Mouse (Mus musculus) erythroblast, embryonic 14.5 days (primary cell): ENCODE data around the gene Jmjd7. TPM values are rescaled to one million over a fixed set of nuclear protein-coding genes. Genes with fewer than 3 reads are reported as not detected.

Experiments
- H3K27me3 ChIP-seq: 2 replicates; pipeline ENCODE4 v1.6.1; 2012; ENCODE audit warnings: inconsistent platforms; ENCODE audit not compliant: control insufficient read depth
- H3K36me3 ChIP-seq: 2 replicates; pipeline ENCODE4 v1.6.1; 2012; ENCODE audit warnings: mild to moderate bottlenecking, inconsistent platforms; ENCODE audit not compliant: control insufficient read depth
- H3K4me1 ChIP-seq: 2 replicates; pipeline ENCODE4 v1.6.1; 2012; ENCODE audit warnings: inconsistent platforms; ENCODE audit not compliant: control insufficient read depth
- H3K4me3 ChIP-seq: replicated peaks from 2 replicates; pipeline ENCODE3; 2012; ENCODE audit warnings: moderate library complexity, mild to moderate bottlenecking, inconsistent platforms
- H3K9me3 ChIP-seq: 2 replicates; pipeline ENCODE4 v1.6.1; 2012; ENCODE audit warnings: low read length, inconsistent platforms, mixed read lengths; ENCODE audit not compliant: control insufficient read depth
- GATA1 ChIP-seq: IDR thresholded peaks from 2 replicates; pipeline ENCODE4 v1.6.1; 2012; ENCODE audit warnings: low read length, inconsistent platforms, mixed read lengths
- TAL1 ChIP-seq: IDR thresholded peaks from 3 replicates; pipeline ENCODE4 v1.6.1; 2012; ENCODE audit warnings: low read length, inconsistent platforms, mixed read lengths
- polyA plus RNA-seq: library from polyadenylated mRNA; stranded (reverse); fragments of >175 nt; gene quantifications from 2 replicates; pipeline ENCODE4 v1.2.3, GENCODE M21; 2012

Gene Jmjd7
- polyA plus RNA-seq, 1 experiment, result 0.82 TPM

DNA sequence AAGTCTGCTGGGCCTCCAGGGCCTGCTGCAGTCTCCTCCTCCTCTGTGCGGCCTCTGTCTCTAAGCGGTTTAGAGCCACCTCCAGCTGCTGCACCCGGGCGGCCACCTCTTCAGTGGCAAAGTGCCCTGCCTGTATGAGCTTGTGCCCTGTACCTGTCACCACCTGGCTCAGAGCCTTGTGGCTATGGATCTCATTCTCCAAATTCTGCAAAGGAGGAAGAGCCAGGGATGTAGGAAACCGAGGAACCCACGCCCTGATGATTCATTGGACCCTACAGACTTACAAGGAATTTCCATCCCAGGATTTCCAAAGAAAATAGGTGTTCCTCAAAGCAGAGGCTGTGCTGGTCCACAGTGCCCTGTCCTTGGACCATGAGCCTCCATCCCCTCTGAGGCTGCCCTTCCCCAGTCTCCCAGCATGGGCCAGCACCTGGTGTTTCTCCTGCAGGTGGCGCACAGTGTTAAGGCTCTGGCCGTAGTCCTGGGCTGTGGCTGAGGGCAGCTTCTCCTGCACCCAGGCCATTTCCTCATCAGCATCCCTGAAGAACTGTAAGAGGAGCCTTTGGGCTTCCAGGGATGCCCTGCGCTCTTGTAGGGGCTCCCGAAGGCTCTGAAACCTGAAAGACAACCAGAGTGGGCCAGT, 22.5 kb downstream of the Jmjd7 start:
- Histone ChIP-seq H3K36me3 (no peaks in the 10 kb centered on the region), H3K4me3 (no peak overlapping the region), H3K27me3 (no peaks in the 10 kb centered on the region), H3K4me1 (peaks cover under 1% of the 10 kb centered on the region; the same call in 1 of the 2 replicates), H3K9me3 (no peaks in the 10 kb centered on the region)
- TF ChIP-seq TAL1 (no peak), GATA1 (no peak)

DNA sequence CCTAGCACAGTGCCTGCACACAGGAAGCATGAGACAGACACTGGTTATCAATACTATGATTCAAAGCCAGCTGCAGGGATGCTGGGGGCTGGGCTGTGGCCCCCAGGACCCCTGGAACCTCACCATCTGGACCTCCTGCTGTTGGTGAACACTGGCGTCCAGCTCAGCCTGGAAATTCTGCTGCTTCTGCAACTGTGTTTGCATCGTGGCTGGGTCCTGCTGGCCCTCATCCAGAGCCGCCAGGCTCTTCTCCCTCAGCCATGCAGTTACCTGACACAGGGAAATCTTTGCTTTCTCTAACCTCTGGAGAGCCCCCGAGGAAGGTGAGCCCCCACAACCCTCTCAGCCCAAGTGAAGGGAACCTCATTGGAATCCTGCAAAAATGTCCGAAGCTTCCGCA, 24.1 kb downstream of the Jmjd7 start:
- TF ChIP-seq TAL1 (no peak), GATA1 (no peak)
- Histone ChIP-seq H3K27me3 (no peaks in the 10 kb centered on the region), H3K4me3 (no peak overlapping the region), H3K4me1 (no peaks in the 10 kb centered on the region), H3K36me3 (no peaks in the 10 kb centered on the region), H3K9me3 (no peaks in the 10 kb centered on the region)

DNA sequence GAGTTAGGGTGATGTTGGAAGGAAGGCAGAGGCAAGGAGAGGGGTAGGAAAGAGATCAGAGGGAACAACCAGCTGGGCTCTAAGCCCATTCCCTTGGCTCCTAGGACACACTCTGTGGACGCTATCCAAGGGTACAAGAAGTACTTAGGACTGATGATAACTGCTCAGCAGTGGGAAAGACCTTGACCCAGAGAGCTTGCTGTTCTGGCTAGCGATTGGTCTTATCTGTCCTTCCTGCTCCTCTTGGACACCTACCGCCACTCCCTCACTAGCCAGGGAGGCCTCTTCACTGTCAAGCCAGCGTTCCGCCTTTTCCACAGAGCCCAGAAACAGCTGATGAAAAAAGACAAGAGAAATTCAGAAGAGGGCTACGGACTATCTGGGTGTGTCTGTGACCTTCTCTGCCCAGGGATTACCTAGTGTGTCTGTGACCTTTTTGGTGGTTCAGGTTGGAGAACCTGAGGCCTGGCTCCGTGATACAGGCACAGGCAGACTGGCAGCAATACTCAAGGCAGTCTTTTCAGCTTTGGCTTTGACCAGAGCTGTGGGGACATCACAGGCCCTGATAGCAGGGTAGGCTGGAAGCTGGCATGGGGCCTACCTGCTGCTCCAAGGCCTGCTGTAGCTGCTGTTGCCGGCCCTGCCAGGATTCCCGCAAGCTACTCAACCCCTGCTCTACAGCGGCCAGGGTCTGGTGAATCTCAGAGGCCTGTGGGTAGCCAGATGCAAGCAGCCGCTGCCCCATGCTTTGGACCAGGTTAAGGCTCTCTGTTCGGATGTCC, 27.7 kb downstream of the Jmjd7 start:
- no peaks in the 10 kb centered on the region for H3K36me3 ChIP-seq
- no peaks in the 10 kb centered on the region for H3K9me3 ChIP-seq
- H3K4me3 ChIP-seq, result no peak overlapping the region
- TF ChIP-seq GATA1 (no peak), TAL1 (no peak)
- H3K27me3 ChIP-seq, result no peaks in the 10 kb centered on the region
- no peaks in the 10 kb centered on the region for H3K4me1 ChIP-seq

DNA sequence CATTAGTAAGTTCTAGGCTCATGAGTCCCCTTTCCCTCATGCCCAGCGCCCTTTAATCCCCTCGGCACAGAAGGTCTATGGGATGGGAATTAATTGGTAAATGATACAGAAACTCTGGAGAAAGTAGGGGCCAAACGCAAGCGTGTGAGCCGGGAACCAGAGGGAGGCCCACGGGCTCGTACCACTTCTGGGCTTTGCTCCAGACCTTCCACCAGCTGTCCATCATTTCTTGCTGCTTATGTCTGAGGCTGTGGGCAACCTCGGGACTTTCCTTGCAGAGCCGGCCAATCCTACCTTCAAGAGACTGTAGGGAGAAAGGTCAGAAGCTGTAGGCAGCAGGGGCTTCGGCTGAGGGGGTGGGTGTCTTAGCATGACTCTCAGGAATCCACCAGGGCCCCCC, 28.6 kb downstream of the Jmjd7 start:
- H3K4me1 ChIP-seq, result no peaks in the 10 kb centered on the region
- TF ChIP-seq TAL1, result no peak
- H3K4me3 ChIP-seq, result no peak overlapping the region
- no peaks in the 10 kb centered on the region for H3K9me3 ChIP-seq
- no peaks in the 10 kb centered on the region for H3K36me3 ChIP-seq
- H3K27me3 ChIP-seq, result no peaks in the 10 kb centered on the region

DNA sequence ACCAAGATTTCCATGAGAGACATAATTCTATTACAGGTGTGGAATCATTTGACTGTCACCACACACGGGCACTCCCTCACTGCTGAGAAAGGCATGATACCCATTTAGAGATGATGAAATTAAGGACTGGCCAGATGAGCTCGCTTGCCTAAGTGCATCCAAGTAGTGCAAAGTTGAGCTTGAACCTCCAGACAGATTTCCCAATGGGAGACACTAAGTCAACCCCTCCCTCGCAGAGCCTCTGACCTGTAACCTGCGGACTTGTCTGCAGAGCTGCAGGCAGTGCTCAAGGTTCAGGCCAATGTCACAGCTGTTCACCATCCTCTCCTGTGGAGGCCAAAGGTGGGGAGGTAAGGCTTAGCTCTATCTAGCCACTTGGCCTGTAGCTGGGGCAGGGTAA, 31.5 kb downstream of the Jmjd7 start:
- Histone ChIP-seq H3K36me3 (no peaks in the 10 kb centered on the region), H3K9me3 (no peaks in the 10 kb centered on the region), H3K4me3 (no peak overlapping the region), H3K4me1 (no peaks in the 10 kb centered on the region), H3K27me3 (no peaks in the 10 kb centered on the region)
- TF ChIP-seq TAL1, result no peak
- TF ChIP-seq GATA1, result no peak

DNA sequence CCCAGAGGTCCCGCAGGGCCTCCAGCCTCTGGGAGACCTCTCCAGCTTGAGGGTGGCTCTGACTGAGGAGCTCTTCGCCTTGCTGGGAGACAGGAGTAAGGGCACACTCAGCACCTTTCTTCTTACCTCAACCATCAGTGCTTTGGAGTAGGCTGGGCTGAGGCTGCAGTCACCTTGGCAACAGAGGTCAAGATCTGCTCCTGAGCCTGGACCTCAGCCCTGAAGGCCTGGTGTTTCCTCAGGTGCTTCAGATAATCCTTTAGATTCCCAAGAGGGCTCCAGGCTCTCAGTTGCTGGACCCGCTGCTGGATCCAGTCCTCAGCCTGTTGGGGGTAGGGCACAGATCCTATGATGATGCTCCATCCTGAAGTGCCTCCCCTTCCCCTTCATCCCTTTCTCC, 32.2 kb downstream of the Jmjd7 start:
- Histone ChIP-seq H3K4me1 (no peaks in the 10 kb centered on the region), H3K36me3 (no peaks in the 10 kb centered on the region), H3K27me3 (no peaks in the 10 kb centered on the region)

DNA sequence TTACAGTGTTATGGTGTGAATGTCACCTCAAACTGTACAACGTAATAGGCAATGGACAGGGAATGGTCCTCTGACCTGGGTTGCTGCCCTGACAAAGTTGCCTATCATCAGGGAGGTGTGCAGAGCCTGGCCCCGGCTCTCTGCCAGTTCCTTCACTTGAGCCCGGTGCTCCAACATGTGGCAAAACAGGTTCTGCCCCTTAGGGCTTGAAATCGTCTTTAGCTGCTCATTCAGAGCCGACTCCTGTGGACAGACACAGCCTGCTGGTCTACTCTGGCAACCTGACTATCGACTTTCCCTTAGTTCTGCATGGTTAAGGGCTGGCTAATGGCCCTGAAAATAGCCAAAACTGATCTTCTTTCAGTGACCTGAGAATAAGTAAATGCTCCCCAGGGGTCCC, 32.9 kb downstream of the Jmjd7 start:
- no peaks in the 10 kb centered on the region for H3K9me3 ChIP-seq
- no peaks in the 10 kb centered on the region for H3K36me3 ChIP-seq
- H3K4me3 ChIP-seq, result no peak overlapping the region
- TF ChIP-seq TAL1, result no peak
- TF ChIP-seq GATA1, result no peak
- H3K4me1 ChIP-seq, result no peaks in the 10 kb centered on the region
- H3K27me3 ChIP-seq, result no peaks in the 10 kb centered on the region

More for the DNA sequence above, 32.2 kb downstream of the Jmjd7 start:
- no peak for TF ChIP-seq TAL1
- TF ChIP-seq GATA1, result no peak
- Histone ChIP-seq H3K9me3 (no peaks in the 10 kb centered on the region), H3K4me3 (no peak overlapping the region)

DNA sequence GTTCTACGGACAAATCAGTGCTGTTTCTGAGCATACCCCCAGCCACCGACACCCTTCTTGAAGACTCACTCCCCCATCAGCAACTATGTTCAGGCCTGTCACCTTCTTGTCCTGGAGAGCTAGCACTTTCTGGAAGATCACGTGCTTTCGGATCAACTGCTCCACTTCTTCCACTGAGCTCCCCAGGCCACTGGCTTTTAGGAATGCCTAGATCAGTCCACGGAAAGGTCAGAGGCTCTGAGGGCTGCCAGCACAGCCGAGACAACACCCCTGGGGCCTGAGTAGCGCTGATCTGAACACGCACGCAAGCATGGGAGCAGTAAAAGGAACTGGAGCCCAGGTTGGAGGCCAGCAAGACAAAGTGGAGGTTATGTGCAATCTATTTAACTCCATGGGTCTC, 33.4 kb downstream of the Jmjd7 start:
- no peaks in the 10 kb centered on the region for H3K4me1 ChIP-seq
- no peaks in the 10 kb centered on the region for H3K9me3 ChIP-seq
- H3K4me3 ChIP-seq, result no peak overlapping the region
- no peaks in the 10 kb centered on the region for H3K27me3 ChIP-seq
- no peaks in the 10 kb centered on the region for H3K36me3 ChIP-seq
- no peak for TF ChIP-seq GATA1
- no peak for TF ChIP-seq TAL1

DNA sequence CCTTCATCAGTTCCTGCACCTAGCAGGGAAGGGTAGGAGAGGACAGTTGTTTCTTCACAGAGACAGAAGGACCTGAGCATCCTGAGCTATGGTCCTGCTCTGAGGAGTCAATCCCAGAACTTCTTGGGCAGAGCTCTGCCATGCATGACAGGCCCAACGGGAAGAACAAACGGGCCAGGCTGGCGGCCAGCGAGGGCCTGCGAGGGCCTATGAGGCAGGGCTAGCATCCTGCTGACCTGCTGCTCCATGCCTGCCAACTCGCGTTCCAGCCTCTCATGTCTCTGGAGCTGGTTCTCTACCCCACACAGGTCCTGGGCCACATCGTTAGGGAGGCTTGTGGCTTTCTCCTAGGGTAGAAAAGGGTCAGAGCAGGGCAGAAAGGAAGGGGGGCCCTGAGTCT, 35.0 kb downstream of the Jmjd7 start:
- Histone ChIP-seq H3K36me3 (no peaks in the 10 kb centered on the region), H3K9me3 (no peaks in the 10 kb centered on the region), H3K4me1 (no peaks in the 10 kb centered on the region), H3K27me3 (no peaks in the 10 kb centered on the region), H3K4me3 (no peak overlapping the region)
- TF ChIP-seq TAL1 (no peak), GATA1 (no peak)

DNA sequence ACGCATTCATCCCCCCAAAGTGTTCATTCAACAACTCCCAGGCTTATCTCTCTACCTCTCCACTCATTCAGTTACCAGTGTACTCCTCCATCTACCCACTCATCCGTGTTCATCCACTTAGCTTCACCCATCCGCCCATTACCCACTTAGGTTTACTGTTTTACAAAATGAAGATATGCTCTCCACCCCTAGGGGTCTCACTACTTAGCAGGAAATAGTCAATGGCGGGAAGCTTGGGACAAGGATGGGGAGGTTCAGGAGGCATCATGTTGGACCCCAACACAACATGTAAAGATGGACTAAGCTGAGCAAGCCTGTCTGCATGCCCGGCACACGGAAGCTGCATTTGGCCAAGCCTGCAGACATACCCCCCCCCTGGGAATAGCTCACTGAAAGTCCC, 37.4 kb downstream of the Jmjd7 start:
- no peaks in the 10 kb centered on the region for H3K9me3 ChIP-seq
- H3K27me3 ChIP-seq, result no peaks in the 10 kb centered on the region
- no peak for TF ChIP-seq TAL1
- no peak for TF ChIP-seq GATA1

More for the DNA sequence above, 37.4 kb downstream of the Jmjd7 start:
- Histone ChIP-seq H3K4me1 (no peaks in the 10 kb centered on the region), H3K36me3 (no peaks in the 10 kb centered on the region), H3K4me3 (no peak overlapping the region)
